Mouse (Mus musculus) heart, adult 18-20 months (tissue): Measurements from ENCODE around the gene Acot11. TPM values are rescaled to one million over a fixed set of nuclear protein-coding genes. Genes with fewer than 3 reads are reported as not detected.

Experiments
- DNase-seq, 2 experiments: peaks; one replicate each; pipeline ENCODE4 v3.0.0; 2021 to 2022; ENCODE audit warnings: mixed read lengths in 1 of 2
- long read RNA-seq, 2 experiments: library from polyadenylated mRNA; stranded (forward); transcript quantifications; one replicate each; pipeline ENCODE4 v2.0.0; 2021
- total RNA-seq, 2 experiments: library from RNA; stranded (reverse); gene quantifications; 2 replicates each; pipeline ENCODE4 v1.2.3; 2021

The Acot11 gene
- total RNA-seq, result 10 to 100 TPM; 24.2 to 38.0 TPM
- long read RNA-seq, experiment 1, full-length matches to known transcripts, result 4 of 8 reads
- long read RNA-seq, experiment 1, partial matches to known transcripts, result 1 of 8 reads
- long read RNA-seq, experiment 1, other reads (novel, unspliced or antisense), result 3 of 8 reads
- long read RNA-seq, experiment 2, full-length matches to known transcripts, result 5 of 10 reads
- long read RNA-seq, experiment 2, partial matches to known transcripts, result 0 of 10 reads
- long read RNA-seq, experiment 2, other reads (novel, unspliced or antisense), result 5 of 10 reads

DNA sequence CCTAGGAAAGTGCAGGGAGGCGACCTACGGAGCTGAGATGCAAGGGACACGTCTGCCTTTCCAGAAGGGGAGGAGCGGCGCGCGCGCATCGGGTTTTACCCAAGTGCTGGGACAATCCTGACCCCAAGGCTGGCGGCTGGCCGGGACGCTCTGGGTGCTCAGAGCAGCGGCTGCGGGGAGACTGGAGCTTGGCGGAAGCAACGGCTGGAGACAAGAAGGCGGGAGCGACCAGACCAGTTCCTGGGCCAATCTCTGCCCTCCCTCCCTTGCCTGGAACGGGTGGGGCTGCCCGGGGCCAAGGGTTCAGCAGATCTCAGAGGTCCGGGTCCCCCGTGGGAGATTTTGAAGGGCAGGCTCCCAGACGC is at the start of gene Acot11:
Gene Acot11, minus strand, starts transcription at position 89 of the 365 bp plus-strand sequence.
- DNase-seq, result peak; percentile 74 to 79

DNA sequence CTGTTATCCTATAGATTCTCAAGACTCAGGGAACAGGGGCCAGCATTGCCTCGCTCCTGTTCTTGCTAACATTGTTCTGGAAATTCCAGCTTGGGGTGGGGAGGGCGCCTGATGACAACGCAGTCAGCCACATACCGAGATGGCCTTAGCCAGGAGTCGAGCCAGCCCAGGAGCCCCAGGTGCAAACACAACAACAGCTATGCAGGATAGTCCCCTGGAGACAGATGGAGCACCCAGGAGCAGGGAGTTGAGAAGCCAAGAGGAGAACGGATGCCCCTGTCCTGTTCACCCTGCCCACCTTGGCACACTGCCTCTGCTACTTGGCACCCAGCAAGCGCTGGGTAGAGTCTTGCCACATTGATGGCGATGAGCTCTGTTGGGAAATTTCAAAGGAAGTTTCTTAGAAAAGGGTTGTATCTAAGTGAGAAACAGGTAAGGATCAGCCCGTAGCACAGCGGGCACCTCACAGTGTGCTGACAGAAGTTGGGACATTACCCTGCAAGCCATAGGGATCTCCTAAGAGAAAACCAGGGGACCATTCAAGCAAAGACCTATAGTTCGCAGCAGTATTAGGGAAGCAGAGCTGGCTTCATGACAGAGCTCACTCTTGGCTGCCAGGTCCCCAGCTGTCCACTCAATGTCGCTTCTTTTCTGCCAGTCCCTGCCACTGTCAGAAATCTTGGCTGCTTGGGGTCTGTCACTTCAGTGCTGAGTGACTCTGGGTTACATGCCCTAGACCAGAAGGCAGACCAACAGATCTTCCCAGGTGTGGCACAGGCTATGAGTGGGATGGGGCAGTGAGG is 43.7 kb upstream of the Acot11 start:
- DNase-seq, result peak in 1 of 2 experiments; percentile 36

DNA sequence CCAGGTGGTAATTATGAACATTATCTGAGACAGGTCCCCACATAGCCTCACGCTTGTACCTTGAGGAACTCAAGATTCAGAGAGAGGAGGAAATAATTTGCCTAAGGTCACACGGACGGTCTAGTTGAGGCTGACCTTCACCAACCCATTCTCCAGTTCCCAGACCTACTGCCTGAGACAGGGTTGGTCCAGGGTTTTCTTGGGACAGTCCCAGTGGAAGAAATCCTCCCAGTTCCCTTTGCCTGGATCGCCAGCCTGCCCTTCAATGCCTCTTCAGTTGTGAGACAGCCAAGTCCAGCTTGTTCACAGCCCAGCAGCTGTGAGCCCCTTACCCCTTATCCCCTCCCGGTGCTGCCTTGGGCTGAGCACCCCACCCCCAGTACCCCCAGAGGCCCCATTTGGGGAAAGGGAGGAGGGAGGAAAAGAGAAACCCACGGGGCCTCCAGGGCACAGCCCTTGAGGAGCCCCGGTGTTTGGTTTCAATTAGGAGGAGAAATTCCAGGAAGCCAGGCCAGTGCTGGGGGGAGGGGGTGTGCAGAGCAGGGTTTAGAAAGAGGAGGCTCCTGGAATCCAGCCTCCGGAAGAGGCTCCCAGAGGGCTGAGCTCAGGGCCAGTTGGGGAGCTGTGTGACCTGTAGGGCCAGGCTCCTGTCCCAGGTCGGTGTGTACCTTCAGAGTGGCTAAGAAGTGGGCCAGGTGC is 42.9 kb upstream of the Acot11 start:
- DNase-seq, result peak; percentile 63 to 72

DNA sequence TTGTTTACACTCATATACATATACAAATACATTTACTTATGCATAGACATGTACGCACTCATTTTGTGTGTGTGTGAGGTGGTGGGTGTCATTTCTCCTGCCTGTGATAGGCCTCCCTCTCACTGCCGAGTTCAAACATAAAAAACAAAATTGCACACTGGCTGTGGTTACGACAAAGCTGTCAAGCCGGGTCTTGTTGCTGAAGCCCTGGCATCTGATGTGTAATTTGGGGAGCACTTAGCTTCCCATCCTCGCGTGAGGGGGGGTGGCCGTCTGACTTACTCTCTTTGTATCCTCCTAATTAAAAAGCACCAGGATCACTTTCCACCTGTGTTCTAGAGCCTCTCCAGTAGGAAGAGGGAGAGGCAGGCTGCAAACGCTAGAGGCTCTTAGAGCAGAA is 37.8 kb upstream of the Acot11 start:
- no peak for DNase-seq

DNA sequence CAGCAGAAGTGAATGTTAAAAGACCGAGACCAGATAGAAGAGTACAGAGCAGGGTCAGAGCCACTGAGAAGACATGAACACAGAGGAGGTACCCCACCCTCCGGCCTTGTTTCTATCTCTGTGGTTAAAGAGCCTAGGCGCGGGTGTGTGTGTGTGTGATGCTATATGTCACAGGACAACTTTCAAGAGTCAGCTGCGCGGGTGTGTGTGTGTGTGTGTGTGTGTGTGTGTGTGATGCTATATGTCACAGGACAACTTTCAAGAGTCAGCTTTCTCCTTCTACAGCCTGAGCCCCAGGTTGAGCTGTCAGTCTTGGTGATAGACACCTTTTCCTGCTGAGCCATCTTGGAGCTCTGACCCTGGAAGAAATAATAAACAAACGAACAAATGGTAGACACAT is 37.1 kb upstream of the Acot11 start:
- DNase-seq, result no peak

DNA sequence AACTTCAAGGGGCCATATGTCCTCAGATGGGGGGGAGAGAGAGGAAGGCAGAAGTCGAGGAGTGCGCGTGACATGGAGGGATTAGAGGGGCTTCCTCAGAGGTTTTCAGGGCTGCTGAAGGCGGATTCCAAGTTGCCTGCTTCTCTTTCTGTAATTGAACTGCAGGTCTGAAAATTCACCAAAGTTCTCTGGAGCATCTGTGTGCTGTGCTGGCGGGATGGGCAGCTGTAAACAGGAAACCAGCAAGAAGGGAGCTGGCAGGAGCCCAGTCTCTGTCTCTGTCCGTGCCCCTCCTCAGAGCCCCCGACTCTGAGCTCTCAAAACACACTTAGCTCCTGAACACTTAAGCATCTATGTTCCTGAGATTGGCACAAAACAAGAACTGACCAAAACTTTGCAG is 36.5 kb upstream of the Acot11 start:
- DNase-seq, result no peak

DNA sequence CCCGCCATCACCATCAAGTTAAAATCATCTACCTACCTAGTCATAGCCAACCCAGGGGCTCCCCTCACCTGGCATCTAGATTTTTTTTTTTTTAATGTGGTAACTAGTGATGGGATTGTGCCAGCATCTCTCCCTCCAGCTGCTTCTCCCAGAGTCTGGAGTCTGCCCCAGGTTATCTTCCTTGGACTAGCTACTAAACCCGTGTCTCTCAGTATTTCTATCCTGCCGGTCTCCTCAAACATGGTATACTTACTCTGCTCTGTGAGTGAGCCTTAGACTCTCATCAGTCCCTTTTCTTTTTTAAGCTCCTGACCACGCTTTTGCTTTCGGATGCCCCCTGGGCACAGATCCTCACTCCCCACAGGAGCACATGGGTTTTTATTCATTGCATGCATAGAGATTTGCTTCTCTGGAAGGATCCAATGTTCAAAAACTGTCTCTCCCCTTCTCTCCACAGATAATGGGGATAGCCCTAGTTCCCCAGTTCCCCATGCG is 35.9 kb upstream of the Acot11 start:
- DNase-seq, result peak in 1 of 2 experiments; percentile 26

DNA sequence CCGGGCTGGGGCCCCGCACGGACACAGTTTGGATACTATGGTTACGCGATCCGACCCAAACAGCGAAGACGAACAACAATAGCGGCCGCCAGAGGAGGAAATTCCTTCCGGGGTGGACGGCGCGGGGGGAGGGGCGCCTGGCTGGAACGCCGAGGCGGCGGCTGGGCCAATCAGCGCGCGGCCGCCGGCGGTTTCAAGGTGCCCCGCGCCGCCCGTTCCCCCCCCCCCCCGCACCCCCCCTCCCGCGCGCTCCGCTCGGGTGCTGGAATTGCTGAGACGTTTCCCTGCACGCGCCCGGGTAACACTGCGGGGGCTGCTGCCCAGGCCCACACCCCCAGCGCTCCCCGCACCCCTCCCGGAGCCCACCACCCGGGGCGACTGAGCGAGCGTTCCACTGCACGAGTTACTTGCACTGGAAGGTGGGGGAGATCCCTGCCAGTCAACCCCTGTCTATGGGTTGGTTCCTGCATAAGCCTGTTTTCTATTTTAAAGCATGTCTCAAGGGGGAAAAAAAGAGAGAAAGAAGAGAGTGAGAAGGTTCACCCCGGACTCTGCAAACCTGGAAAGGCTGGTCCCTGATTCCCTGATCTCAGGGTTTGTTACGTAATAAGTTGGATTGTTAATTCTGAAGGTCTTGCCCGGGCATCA is 35.3 kb upstream of the Acot11 start:
- peak; percentile 93 to 94 for DNase-seq

DNA sequence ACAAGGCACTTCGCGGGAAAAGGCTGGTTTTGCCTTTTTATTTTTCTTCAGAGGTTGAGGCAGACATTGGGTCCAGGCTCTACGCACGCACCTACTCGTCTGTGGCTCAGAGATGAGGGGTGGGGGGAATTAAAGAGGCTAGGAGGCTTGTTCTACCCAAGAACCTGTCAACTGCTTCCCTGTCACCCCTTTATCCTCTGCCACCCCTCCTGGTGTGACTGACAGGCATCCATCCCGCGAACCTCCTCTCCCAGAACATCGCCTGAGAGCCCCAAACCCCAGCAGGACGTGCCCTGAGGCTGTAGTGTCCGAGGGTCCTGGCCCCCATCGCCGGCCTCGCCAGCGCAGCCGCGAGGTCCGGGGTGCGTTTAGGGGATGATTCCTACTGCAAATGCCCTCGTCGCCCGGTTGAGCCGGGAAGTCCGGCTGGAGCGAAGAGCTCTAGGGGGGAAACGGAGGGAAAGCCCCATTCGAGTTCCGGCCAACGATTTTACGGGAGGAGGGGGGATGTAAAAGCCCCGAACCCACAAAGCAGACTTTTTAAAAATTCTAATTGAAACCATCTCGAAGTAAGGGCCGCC is 34.5 kb upstream of the Acot11 start:
- peak; percentile 47 to 79 for DNase-seq

DNA sequence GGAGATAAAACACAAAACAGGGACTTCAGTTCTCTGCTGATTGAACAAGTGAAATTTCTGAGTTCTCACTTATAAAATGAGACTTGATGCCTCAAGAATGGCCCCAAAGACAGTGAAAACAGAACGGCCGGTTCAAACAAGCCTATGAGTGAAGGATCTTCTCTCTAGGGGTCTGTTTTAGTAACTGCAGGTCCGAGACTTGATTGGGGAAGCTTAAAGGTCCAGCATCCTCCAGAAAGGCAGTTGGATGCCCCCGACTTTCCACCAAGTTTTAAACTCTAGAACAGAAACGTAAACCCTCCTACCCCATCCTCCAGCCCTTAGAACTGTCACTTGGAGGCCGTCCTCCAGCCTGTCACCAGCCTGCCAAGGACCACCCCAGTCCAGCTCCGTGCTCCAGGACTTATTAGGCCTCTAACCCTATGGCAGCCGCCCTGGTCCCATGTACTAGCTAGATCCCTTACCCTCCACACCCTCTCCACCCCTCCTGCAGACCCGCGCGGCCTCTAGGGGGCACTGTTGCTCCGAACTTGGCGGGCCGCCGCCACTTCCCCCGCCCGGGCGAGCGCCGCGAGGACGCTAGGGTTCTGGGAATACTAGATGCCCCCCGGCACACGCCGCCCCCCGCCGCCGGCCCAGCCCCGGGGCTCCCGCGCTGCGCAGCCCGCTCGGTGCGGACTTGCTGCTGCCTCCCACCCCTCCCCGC is 33.9 kb upstream of the Acot11 start:
- peak; percentile 96 to 99 for DNase-seq

DNA sequence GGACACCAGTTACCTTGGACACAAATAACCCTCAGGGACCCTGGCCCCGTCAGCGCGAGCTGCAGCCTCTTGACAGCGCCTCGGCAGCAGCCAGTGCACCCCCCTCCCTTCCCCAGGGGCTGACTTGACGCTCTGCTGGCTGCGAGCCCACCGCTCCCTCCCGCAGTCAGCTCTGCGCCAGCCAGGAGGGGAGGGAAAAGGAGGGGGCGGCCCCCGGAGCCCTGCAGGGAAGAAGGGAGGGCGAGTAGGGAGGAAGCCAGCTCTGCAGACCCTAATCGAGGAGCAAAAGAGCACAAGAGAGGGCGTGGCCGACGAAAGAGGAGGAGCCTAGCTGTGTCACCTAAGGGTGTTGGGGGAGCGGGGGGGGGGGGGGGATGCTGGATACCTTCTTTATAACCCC is 33.2 kb upstream of the Acot11 start:
- DNase-seq, result peak; percentile 76 to 78

DNA sequence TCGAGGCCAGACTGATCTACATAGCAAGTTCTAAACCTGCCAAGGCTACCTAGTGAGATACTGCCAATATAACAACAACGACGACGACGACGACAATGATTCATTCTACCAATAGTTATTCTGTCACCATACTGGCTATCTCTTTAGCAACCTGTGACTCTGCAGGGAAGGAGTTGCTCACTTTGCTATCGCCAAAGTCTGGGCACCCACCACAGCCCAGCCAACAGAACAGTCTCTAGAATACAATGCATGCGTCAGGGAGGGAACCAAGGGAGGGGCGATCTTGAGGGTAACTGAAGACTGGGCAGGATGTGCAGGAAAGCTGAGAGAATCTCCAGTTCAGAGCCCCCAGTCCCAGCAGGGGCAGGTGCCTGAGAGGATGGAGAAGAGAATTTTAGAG is 32.6 kb upstream of the Acot11 start:
- DNase-seq, result peak in 1 of 2 experiments; percentile 12

DNA sequence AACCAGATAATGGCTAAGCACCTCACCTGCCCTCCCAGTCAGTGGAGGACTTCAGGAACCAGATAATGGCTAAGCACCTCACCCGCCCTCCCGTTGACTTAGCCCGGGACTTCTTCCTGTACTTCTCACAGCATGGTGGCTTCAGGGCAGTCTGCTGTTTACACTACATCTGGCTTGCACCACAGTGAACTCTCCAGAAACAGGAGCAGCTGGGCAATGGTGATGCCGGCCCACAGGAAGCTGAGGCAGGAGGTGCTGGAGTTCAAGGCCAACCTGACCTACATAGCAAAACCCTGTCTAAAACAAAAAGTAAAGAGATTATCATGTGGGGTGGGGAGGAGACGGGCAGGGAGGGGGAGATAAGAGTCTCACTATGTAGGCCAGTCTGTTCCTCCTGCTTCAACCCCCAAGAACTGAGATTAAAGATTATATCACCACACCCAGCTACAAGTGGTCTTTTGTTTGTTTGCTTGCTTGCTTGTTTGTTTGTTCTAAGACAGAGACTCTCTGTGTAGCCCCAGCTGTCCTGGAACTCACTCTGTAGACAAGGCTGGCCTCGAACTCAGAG is 25.8 kb upstream of the Acot11 start:
- no peak for DNase-seq

DNA sequence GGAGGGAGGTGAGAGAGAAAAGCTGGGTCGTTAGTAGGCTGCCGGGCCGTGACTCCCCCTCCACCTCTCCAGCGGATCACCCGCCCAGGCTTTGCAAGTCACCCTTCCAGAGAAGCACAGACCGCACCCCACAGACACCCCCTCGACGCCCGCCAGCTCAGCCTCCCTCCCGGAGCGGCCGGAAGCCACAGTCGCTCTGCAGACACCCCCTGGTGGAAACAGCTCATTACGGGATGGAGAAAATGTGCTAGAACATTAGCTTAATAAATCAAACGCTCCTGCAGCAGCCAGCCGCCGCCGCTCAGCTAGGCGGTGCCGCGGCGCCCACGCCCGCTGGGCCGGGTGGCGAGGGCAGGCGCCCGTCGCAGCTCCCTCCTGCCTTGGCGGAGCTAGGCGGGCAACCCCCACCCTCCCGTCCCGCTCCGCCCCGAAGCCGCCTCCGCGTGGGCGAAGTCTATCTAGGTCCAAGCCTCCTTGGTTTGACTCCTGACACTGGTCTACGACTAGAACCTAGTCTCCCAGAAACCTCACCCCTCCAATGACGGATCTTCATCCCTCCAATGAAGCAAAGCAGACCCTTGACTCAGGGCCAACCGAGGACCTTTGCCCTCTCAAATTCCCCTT is 23.1 kb upstream of the Acot11 start:
- DNase-seq, result peak; percentile 76 to 78

DNA sequence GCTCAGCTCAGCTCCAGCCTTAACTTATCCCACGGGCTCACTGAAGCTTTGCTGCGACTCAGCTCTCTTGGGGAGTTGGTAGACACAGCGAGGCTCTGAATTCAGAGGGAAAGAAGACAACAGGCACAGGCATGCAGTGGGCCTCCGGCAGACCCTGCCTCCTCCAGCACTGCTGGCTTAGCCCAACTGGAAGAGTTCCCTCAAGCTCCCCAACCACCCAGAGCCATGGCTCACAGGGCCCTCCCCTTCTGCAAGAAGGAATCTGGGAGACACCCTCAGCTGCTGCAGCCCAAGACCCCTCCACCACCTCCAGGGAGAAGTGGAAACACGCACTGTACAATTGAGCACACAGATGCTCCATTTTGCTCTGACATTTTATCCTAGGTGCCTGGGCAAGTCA is 20.4 kb upstream of the Acot11 start:
- DNase-seq, result no peak

DNA sequence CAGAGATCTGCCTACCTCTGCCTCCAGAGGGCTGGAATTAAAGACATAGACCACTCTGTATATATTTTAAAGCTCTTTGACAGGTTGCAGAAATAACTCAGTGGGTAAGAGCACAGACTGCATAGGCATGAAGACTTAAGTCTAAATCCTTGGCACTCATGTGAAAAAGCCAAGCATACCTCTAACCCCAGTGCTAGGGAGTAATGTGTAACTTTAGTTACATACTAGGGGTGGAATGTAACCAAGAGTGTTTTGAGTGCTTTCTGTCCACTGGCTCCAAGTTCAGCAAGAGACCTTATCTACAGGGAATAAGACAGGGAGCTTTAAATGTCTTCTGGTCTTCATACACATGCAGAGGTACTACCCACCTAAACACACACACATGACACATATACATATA is 14.6 kb upstream of the Acot11 start:
- no peak for DNase-seq

DNA sequence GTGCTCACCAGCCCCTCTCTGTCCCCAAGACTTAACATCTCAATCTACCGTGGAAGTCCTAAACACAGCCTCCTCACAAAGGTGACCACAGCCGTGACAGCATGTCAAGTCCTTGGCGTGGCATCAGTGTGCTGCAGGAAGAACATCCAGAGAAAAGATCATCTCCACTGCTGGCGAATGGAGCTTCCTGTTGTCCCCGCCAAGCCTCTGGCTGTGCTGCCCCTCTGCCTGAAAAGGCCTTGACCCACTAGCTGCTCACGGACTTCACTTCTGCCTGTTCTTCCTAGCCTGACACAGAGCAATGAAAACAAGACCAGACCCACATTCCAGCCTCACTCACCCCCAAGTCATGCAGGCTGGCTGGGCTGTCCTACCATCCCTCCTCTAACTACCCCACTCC is 13.5 kb upstream of the Acot11 start:
- no peak for DNase-seq

DNA sequence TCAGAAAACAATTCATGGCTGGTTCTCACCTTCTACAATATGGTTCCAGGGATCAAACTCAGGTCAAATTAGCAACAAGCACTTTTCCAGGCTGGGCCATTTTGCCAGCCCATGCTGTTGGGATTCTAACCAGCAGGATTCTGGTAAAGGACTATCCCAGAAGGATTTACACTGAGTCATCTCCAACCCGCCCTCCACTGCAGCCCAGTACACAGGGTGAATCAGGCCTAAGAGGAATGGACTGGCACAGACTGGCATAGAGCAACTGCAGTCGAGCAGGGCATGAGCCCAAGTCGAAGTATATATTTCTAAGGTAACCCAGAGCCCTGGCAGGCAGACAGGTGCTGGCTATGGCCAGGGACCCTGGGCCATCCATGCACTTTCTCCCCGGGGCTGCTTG is 12.2 kb upstream of the Acot11 start:
- no peak for DNase-seq

DNA sequence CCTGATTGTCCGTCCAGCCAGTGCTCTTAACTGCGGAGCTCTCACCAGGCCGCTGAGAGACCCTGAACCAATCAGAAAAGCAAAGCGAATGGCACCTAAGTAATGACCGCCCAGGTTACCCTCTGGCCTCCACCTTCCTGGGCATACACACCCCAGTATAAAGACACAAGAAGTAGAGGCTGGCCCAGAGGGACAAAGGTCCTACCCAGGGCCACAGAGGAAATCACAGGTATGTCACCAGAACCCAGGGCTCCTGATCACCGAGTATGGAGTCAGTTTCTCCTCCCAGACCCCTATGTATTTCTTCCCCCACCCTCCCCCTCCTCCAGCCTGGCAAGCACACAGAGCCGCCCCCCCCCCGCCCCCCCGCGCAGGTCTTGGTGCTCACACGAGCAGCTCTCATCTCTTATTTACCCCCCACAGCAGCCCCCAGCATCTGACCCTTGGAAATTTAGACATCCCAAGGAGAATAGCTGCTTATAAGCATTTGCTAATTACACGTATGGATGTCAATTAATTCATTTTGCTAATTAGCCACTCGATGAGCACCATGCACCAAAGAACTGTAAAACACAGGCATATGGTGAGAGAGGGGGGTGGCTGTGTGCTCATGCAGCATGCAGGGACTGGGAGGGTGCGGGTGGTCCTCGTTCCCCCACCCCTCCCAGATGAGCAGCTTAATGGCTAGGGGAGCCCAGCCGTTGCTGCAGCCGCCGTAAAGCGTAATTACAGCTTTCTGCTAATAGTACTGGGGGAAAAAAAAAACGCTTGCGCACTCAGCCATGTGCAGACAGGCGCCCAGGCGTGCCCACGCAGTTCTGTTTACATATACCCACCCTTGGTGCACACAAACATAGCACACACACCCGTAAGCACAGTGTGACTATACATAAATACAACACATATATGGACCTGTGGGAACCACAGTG is 10.9 kb upstream of the Acot11 start:
- no peak for DNase-seq
